Mouse (Mus musculus) lung, adult 2 months (tissue): ENCODE results near the gene Timm8b.

Source experiments
- CTCF ChIP-seq: fragments of 200-500 bp; IDR thresholded peaks from 2 replicates; pipeline ENCODE4 v1.5.1; 2011; ENCODE audit warnings: mild to moderate bottlenecking, low read length, control low read depth; ENCODE audit not compliant: insufficient read depth
- POLR2A ChIP-seq: fragments of 200-500 bp; IDR thresholded peaks from 2 replicates; pipeline ENCODE4 v1.6.1; 2011; ENCODE audit warnings: low read depth, mild to moderate bottlenecking, control low read depth, low read length, borderline replicate concordance; ENCODE audit errors: extremely low read depth

GRCm38 (mm10) chr9:50612115-50612514 is 8.4 kb downstream of the Timm8b start:
- no peak for TF ChIP-seq CTCF
- no peak for TF ChIP-seq POLR2A
